In genomic region chr2:145219246-145219645, GRCm38 (mm10) we compare ENCODE assay signal across 20 mouse cellular contexts. TPM values are rescaled to one million over a fixed set of nuclear protein-coding genes. Genes with fewer than 3 reads are reported as not detected.
DNase-seq lines count a peak whose midpoint lies in the region; ATAC-seq and TF ChIP-seq lines count a peak whose summit lies in the region.
"Had no signal": no experiment of that assay in that cellular context is flagged by ENCODE, and none has a peak within 500 bp of the region (broad histone marks: within the 10 kb centered on the region; RNA-seq: fewer than 3 reads in every experiment).

No protein-coding gene starts in this region.

- TF ChIP-seq POLR2A in heart, adult 2 months (IDR thresholded peaks at IDR 0.05; ENCODE audit: insufficient read depth, low read depth, low read length), result no peak

- no peak for TF ChIP-seq CTCF in heart, adult 2 months (IDR thresholded peaks at IDR 0.05)
- TF ChIP-seq CTCF in stomach, postnatal 0 days (IDR thresholded peaks at IDR 0.05; ENCODE audit: low read depth), result no peak

- TF ChIP-seq EP300 in heart, adult 2 months (IDR thresholded peaks at IDR 0.05; ENCODE audit: insufficient read depth, low read depth, low read length), result no peak
- no peak for TF ChIP-seq EP300 in stomach, postnatal 0 days (optimal IDR thresholded peaks at IDR 0.05)

- no peaks in the 10 kb centered on the region for H3K36me3 ChIP-seq in heart, adult 2 months (ENCODE audit: control insufficient read depth, insufficient read depth, low read length)
- H3K36me3 ChIP-seq in stomach, embryonic 15.5 days, result no peaks in the 10 kb centered on the region
- no peaks in the 10 kb centered on the region for H3K36me3 ChIP-seq in stomach, postnatal 0 days (ENCODE audit: control insufficient read depth, insufficient read depth, low read length)
- H3K36me3 ChIP-seq: embryonic facial prominence, embryonic 13.5 days; forebrain, embryonic 12.5 days; heart, embryonic 10.5 days; hindbrain, embryonic 12.5 days had no signal

- H3K9me3 ChIP-seq in stomach, embryonic 15.5 days, result no peaks in the 10 kb centered on the region
- H3K9me3 ChIP-seq in stomach, postnatal 0 days (ENCODE audit: control insufficient read depth, low read length), result no peaks in the 10 kb centered on the region
- H3K9me3 ChIP-seq: embryonic facial prominence, embryonic 13.5 days; forebrain, embryonic 12.5 days; heart, embryonic 10.5 days; hindbrain, embryonic 12.5 days had no signal

- no peak overlapping the region for H3K4me3 ChIP-seq in heart, adult 2 months
- H3K4me3 ChIP-seq in stomach, embryonic 15.5 days (replicated peaks), result no peak overlapping the region
- H3K4me3 ChIP-seq in stomach, postnatal 0 days (ENCODE audit: low read depth, low read length), result no peak overlapping the region
- H3K4me3 ChIP-seq: embryonic facial prominence, embryonic 13.5 days; forebrain, embryonic 12.5 days; heart, embryonic 10.5 days; hindbrain, embryonic 12.5 days had no signal

- H3K9ac ChIP-seq in heart, adult 2 months (ENCODE audit: low read depth, low read length), result no peak overlapping the region
- H3K9ac ChIP-seq in stomach, embryonic 15.5 days, result no peak overlapping the region
- H3K9ac ChIP-seq in stomach, postnatal 0 days (ENCODE audit: low read length), result no peak overlapping the region
- H3K9ac ChIP-seq: embryonic facial prominence, embryonic 13.5 days; forebrain, embryonic 12.5 days; hindbrain, embryonic 12.5 days had no signal

- H3K4me1 ChIP-seq in heart, adult 2 months (ENCODE audit: control insufficient read depth, insufficient read depth, low read length), result no peaks in the 10 kb centered on the region
- no peaks in the 10 kb centered on the region for H3K4me1 ChIP-seq in stomach, embryonic 15.5 days
- H3K4me1 ChIP-seq in stomach, postnatal 0 days (replicated peaks; ENCODE audit: control insufficient read depth, insufficient read depth), result no peaks in the 10 kb centered on the region
- H3K4me1 ChIP-seq: forebrain, embryonic 12.5 days; heart, embryonic 10.5 days; hindbrain, embryonic 12.5 days had no signal

- H3K27ac ChIP-seq in heart, adult 2 months, result no peak overlapping the region
- H3K27ac ChIP-seq in stomach, embryonic 15.5 days, result 0 out of 2 replicates have a peak overlapping the region, but pooled peaks have one; percentile 16
- no peak overlapping the region for H3K27ac ChIP-seq in stomach, postnatal 0 days (replicated peaks)
- H3K27ac ChIP-seq: embryonic facial prominence, embryonic 13.5 days; forebrain, embryonic 12.5 days; heart, embryonic 10.5 days; hindbrain, embryonic 12.5 days had no signal

- no peaks in the 10 kb centered on the region for H3K79me2 ChIP-seq in heart, adult 2 months (replicated peaks; ENCODE audit: control insufficient read depth, insufficient read depth, low read length)

- peak; percentile 7 for DNase-seq in heart, adult 11 months
- DNase-seq in heart, adult 2 months, result no peak
- no peak for DNase-seq in stomach, postnatal 0 days (ENCODE audit: low spot score)
- no peak for DNase-seq in adipocyte (ENCODE audit: low spot score)
- DNase-seq: adrenal gland, postnatal 14 days; cerebellum, adult 11-12 months; cerebellum, adult 9-10 months; cerebellum, postnatal 25 days; gastrocnemius, postnatal 14 days; heart, postnatal 10 days; heart, postnatal 4 days had no signal

- no peak for ATAC-seq in stomach, embryonic 15.5 days (ENCODE audit: insufficient read depth, low FRiP score, low read depth)
- no peak for ATAC-seq in stomach, postnatal 0 days (ENCODE audit: low FRiP score, low TSS enrichment)
- ATAC-seq in granulocyte monocyte progenitor cell, adult 5-6 weeks (replicated peaks; ENCODE audit: poor library complexity, severe bottlenecking), result peak; percentile 7; the same call in 1 of the 2 replicates
- ATAC-seq in inflammation-experienced regulatory T-cells, adult 6 months, result no peak
- ATAC-seq: forebrain, embryonic 16.5 days; hindbrain, embryonic 16.5 days had no signal

- no peaks in the 10 kb centered on the region for H3K27me3 ChIP-seq in heart, adult 2 months (ENCODE audit: control insufficient read depth, insufficient read depth, low read length)
- H3K27me3 ChIP-seq in stomach, embryonic 15.5 days (replicated peaks), result no peaks in the 10 kb centered on the region
- H3K27me3 ChIP-seq in stomach, postnatal 0 days (ENCODE audit: control insufficient read depth, insufficient read depth, low read length), result no peaks in the 10 kb centered on the region
- H3K27me3 ChIP-seq: embryonic facial prominence, embryonic 13.5 days; forebrain, embryonic 12.5 days; hindbrain, embryonic 12.5 days had no signal

- 88% methylated on average over 6 of the region's 6 CpGs for WGBS in heart, adult 2 months
- 66% methylated on average over 6 of the region's 6 CpGs for WGBS in stomach, embryonic 15.5 days
- WGBS in stomach, postnatal 0 days, result 60% methylated on average over 6 of the region's 6 CpGs

- H3K4me2 ChIP-seq in stomach, embryonic 15.5 days, result no peak overlapping the region
- H3K4me2 ChIP-seq in stomach, postnatal 0 days (replicated peaks; ENCODE audit: low read depth), result no peak overlapping the region
- H3K4me2 ChIP-seq: embryonic facial prominence, embryonic 13.5 days; forebrain, embryonic 12.5 days; hindbrain, embryonic 12.5 days had no signal

- intact Hi-C loops in heart, adult 2 months (cut with DNase I), result no loop called here

RNA-seq across cellular contexts. Expression of gene Slc24a3, which starts 51.7 kb away (rescaled TPM):
- total RNA-seq in heart, adult 2 months (2021), result 1 to 10 TPM; 2.7 to 2.8 TPM
- polyA plus RNA-seq in heart, adult 2 months (2012; rRNA removed), result 3.3 and 3.6 TPM in 2 replicates
- 5.4 and 5.8 TPM in 2 replicates for polyA plus RNA-seq in stomach, embryonic 15.5 days (2015; fragmentation: Nextera tagmentation; extraction: Ambion mirVana)
- polyA plus RNA-seq in stomach, postnatal 0 days (2015; fragmentation: Nextera tagmentation; extraction: Ambion mirVana), result 5.7 and 6.3 TPM in 2 replicates
- 0.75 and 4.6 TPM in 2 replicates for total RNA-seq in granulocyte monocyte progenitor cell, adult 5-6 weeks (2014; fragmentation: Nextera tagmentation)
- 3.0 and 3.1 TPM in 2 replicates for total RNA-seq in granulocyte monocyte progenitor cell, adult 5-6 weeks (2017)
- polyA plus RNA-seq in inflammation-experienced regulatory T-cells, adult 6 months (2017; shearing (Covaris generic)), result 1 to 10 TPM; 1.1 to 1.7 (median 1.2) TPM
